Mouse (Mus musculus): Measurements from ENCODE around the gene Samhd1.

DNA sequence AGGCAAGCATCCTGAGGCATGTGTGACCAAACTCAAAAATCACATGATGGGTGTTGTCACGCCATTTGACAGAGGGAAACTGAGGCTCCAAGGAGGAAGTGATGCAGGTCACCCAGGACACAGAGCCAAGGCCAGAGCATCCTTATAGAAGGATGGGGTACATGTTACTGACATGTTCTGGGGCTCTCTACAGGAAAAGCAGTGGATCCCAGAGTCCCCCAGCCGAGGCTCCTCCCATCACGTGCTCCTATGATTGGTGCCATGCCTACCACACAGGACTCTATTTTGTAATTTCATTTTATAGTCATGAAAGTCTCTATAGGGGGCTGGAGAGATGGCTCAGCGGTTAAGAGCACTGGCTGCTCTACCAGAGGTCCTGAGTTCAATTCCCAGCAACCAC lies 77.3 kb downstream of the Samhd1 start:
- no peak for TF ChIP-seq POLR2A (IDR thresholded peaks at IDR 0.05; ENCODE audit: control insufficient read depth, extremely low read depth, insufficient read depth, low read length, poor library complexity)
- no peak for TF ChIP-seq CTCF (IDR thresholded peaks at IDR 0.05; ENCODE audit: borderline replicate concordance, control insufficient read depth, extremely low read depth, insufficient read depth, low read length, poor library complexity)

Measured in thymus, adult 2 months (tissue).